Mouse (Mus musculus) lung, embryonic 14.5 days (tissue): Measurements from ENCODE around the gene Hddc2. TPM values are rescaled to one million over a fixed set of nuclear protein-coding genes. Genes with fewer than 3 reads are reported as not detected.

ENCODE experiments used
- ATAC-seq: fragments of 200-750 bp; cut with Nextera tagmentation; 2 replicates; pipeline ENCODE4 v1.8.0; 2017; ENCODE audit warnings: mild to moderate bottlenecking, moderate TSS enrichment, moderate library complexity; ENCODE audit not compliant: insufficient read depth
- DNase-seq: peaks from one replicate; pipeline ENCODE4 v3.0.0-alpha.2; 2015
- H3K27ac ChIP-seq: fragments of 300-500 bp; sonication (generic); 2 replicates; pipeline ENCODE4 v1.5.1; 2014; ENCODE audit warnings: low read depth, mild to moderate bottlenecking, moderate library complexity
- H3K27me3 ChIP-seq: fragments of 300-500 bp; sonication (generic); 2 replicates; pipeline ENCODE4 v1.6.1; 2014; ENCODE audit warnings: low read length, control low read depth; ENCODE audit not compliant: insufficient read depth
- H3K36me3 ChIP-seq: fragments of 300-500 bp; sonication (generic); 2 replicates; pipeline ENCODE4 v1.6.1; 2014; ENCODE audit warnings: control low read depth; ENCODE audit not compliant: insufficient read depth
- H3K4me1 ChIP-seq: fragments of 300-500 bp; sonication (generic); 2 replicates; pipeline ENCODE4 v1.6.1; 2014; ENCODE audit warnings: antibody characterized with exemption, control low read depth; ENCODE audit not compliant: insufficient read depth
- H3K4me2 ChIP-seq: fragments of 300-500 bp; sonication (generic); 2 replicates; pipeline ENCODE4 v1.6.1; 2014; ENCODE audit warnings: mild to moderate bottlenecking
- H3K4me3 ChIP-seq: fragments of 300-500 bp; sonication (generic); 2 replicates; pipeline ENCODE4 v1.5.1; 2014; ENCODE audit warnings: low read depth, low read length
- H3K9ac ChIP-seq: fragments of 300-500 bp; sonication (generic); 2 replicates; pipeline ENCODE4 v1.6.1; 2014
- H3K9me3 ChIP-seq: fragments of 300-500 bp; sonication (generic); 2 replicates; pipeline ENCODE4 v1.6.1; 2016; ENCODE audit warnings: low read depth, low read length, control low read depth
- CTCF ChIP-seq: IDR thresholded peaks from 2 replicates; pipeline ENCODE4 v1.5.1; 2016; ENCODE audit warnings: antibody characterized with exemption, low read depth
- WGBS: fragments of 180-500 bp; shearing (Covaris S2); extraction: QIAGEN DNeasy Blood & Tissue Kit; methylation state at CpG from one replicate; pipeline ENCODE4 v1.1.7; 2014; 5-methylcytosine and 5-hydroxymethylcytosine counted together
- polyA plus RNA-seq: library from polyadenylated mRNA; unstranded; fragments of >200 nt; fragmentation: Nextera tagmentation; extraction: Ambion mirVana; gene quantifications from 2 replicates; pipeline ENCODE4 v1.2.1, GENCODE M21; 2014

The Hddc2 gene
- polyA plus RNA-seq, 1 experiment from 2014 or later: 69.9 TPM

DNA sequence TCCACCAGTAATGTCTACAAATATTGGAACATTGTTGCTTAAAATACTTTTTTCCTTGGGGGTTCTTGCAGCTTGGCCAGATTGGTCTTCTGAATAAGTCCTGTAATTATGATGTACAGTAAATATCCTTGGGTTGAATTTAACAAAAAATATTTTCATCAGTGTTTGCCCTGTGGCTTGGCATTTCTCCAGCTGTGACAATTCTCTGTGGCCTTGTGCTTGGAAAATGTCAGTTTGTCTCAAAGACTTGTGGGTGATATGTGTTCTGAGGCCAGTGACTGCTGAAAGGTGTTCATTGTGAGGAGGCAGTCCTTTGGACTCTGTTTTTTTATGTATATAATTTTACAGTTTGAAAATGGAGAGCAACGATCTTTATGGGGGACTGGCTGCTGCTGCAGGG, 16.3 kb downstream of the Hddc2 start:
- no peak overlapping the region for H3K4me3 ChIP-seq
- TF ChIP-seq CTCF: no peak
- H3K9ac ChIP-seq: no peak overlapping the region
- no peaks in the 10 kb centered on the region for H3K27me3 ChIP-seq
- DNase-seq (no peak), ATAC-seq (no peak)
- no peak overlapping the region for H3K27ac ChIP-seq
- H3K4me2 ChIP-seq: no peak overlapping the region
- 67% methylated on average over 1 of the region's 1 CpGs for WGBS
- peaks cover 26% of the 10 kb centered on the region; the same call in 1 of the 2 replicates for H3K36me3 ChIP-seq
- H3K9me3 ChIP-seq: no peaks in the 10 kb centered on the region
- no peaks in the 10 kb centered on the region for H3K4me1 ChIP-seq

- WGBS: 77% methylated on average over 3 of the region's 3 CpGs
- no peaks in the 10 kb centered on the region for H3K4me1 ChIP-seq
- DNase-seq (no peak), ATAC-seq (no peak)
- H3K27ac ChIP-seq: no peak overlapping the region
- no peak overlapping the region for H3K4me2 ChIP-seq
- no peak overlapping the region for H3K9ac ChIP-seq
- peaks cover 24% of the 10 kb centered on the region; the same call in 1 of the 2 replicates for H3K36me3 ChIP-seq
- H3K9me3 ChIP-seq: no peaks in the 10 kb centered on the region
- H3K4me3 ChIP-seq: no peak overlapping the region
- no peaks in the 10 kb centered on the region for H3K27me3 ChIP-seq
- TF ChIP-seq CTCF: no peak
Measured at GRCm38 (mm10) chr10:31330286-31330962, 17.2 kb downstream of the Hddc2 start.

DNA sequence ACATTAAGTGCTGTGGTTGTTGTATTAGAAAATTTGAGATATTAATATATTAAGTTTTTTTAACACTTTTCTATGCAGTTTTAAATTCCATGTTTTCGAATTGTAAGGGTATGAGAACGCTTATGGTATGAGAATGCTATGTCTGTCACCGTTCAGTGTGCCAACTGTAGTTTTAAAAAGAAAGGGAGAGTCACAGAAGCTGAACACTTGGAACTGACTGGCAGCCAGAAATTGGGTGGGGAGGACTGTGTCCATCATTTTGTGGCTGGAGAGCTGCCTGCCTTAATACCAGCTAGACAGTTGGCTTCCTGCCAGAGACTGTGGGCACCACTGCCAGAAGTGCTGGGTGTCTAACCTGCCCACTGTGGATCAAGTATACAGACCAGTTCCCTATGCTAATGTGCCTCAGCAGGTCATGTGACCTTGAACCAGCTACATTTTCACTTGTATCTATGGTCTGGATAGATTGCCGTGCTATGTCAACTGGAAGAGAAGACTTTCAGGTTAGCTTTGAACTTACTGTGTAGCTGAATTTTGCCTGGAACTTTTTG, 18.1 kb downstream of the Hddc2 start:
- H3K4me2 ChIP-seq: no peak overlapping the region
- TF ChIP-seq CTCF: no peak
- H3K27me3 ChIP-seq: no peaks in the 10 kb centered on the region
- no peak overlapping the region for H3K9ac ChIP-seq
- no peak overlapping the region for H3K27ac ChIP-seq
- ATAC-seq: no peak
- H3K4me1 ChIP-seq: no peaks in the 10 kb centered on the region
- H3K4me3 ChIP-seq: no peak overlapping the region
- H3K36me3 ChIP-seq: peaks cover 15% of the 10 kb centered on the region; the same call in 1 of the 2 replicates
- no peaks in the 10 kb centered on the region for H3K9me3 ChIP-seq
- WGBS: 87% methylated on average over 4 of the region's 4 CpGs
- peak; percentile 26 for DNase-seq

- H3K4me2 ChIP-seq: no peak overlapping the region
- no peak overlapping the region for H3K4me3 ChIP-seq
- 72% methylated on average over 5 of the region's 5 CpGs for WGBS
- no peak for DNase-seq
- H3K4me1 ChIP-seq: no peaks in the 10 kb centered on the region
- H3K27me3 ChIP-seq: no peaks in the 10 kb centered on the region
- no peak overlapping the region for H3K9ac ChIP-seq
- H3K36me3 ChIP-seq: no peaks in the 10 kb centered on the region
- ATAC-seq: no peak
- H3K27ac ChIP-seq: no peak overlapping the region
- no peaks in the 10 kb centered on the region for H3K9me3 ChIP-seq
- no peak for TF ChIP-seq CTCF
Measured at GRCm38 (mm10) chr10:31336432-31336831, 23.2 kb downstream of the Hddc2 start.

GRCm38 (mm10) chr10:31346401-31346800, 33.2 kb downstream of the Hddc2 start:
- no peak overlapping the region for H3K4me3 ChIP-seq
- H3K9ac ChIP-seq: no peak overlapping the region
- H3K4me1 ChIP-seq: no peaks in the 10 kb centered on the region
- H3K27ac ChIP-seq: no peak overlapping the region
- 49% methylated on average over 8 of the region's 8 CpGs for WGBS
- ATAC-seq (no peak), DNase-seq (peak; percentile 54)
- H3K36me3 ChIP-seq: no peaks in the 10 kb centered on the region
- no peak for TF ChIP-seq CTCF
- no peak overlapping the region for H3K4me2 ChIP-seq
- H3K9me3 ChIP-seq: no peaks in the 10 kb centered on the region
- H3K27me3 ChIP-seq: no peaks in the 10 kb centered on the region

DNA sequence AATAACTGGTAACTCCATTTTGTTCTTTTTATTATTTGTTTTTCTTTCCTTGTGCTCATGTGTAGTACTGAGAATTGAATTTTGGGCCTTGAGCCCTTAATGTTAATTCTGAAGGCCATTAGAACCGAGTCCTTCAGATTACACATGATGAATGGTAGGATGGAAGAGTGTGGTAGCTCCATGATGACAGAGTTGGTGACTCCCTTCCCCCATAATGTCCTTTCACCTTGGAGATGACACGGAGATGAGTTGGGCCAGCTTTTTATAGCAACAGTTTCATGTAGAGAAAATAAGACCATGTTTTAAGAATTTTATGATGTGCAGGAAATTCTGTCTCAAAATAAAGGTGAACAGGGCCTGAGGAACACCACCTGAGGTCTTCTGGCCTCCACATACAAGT, 37.9 kb downstream of the Hddc2 start:
- no peak overlapping the region for H3K4me3 ChIP-seq
- no peaks in the 10 kb centered on the region for H3K9me3 ChIP-seq
- no peaks in the 10 kb centered on the region for H3K36me3 ChIP-seq
- no peaks in the 10 kb centered on the region for H3K27me3 ChIP-seq
- DNase-seq (no peak), ATAC-seq (no peak)
- no peak for TF ChIP-seq CTCF
- H3K27ac ChIP-seq: no peak overlapping the region
- no peak overlapping the region for H3K9ac ChIP-seq
- 75% methylated on average over 2 of the region's 2 CpGs for WGBS
- H3K4me2 ChIP-seq: no peak overlapping the region
- no peaks in the 10 kb centered on the region for H3K4me1 ChIP-seq

DNA sequence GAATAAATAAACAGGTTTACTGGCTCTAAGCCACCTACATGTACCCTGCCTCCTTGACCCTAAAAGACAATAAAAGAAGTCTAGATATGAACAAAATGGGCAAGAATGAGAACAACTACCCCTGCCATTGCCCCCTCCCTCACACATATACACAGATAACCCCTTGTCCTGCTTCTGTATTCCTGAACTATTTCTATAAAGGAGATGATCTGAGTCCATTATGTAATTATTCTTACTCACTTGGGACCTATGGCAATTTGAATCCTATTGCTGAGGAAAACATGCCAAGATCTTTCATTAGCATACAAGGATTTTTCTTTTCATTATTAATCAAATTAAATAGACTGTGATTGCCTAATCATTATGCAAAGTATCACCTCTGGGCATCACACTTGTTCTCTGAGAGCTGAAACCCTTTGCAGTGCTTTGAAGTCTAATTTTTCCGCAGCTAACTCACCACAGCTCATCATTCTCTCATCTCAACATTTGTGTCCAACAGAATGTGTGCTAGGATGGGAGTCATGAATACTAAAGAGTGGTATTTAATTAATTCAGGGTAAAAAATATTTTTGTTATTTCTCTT, 39.8 kb downstream of the Hddc2 start:
- Histone ChIP-seq H3K4me2 (no peak overlapping the region), H3K4me1 (no peaks in the 10 kb centered on the region), H3K36me3 (no peaks in the 10 kb centered on the region), H3K9me3 (no peaks in the 10 kb centered on the region), H3K27me3 (no peaks in the 10 kb centered on the region), H3K27ac (no peak overlapping the region), H3K4me3 (no peak overlapping the region), H3K9ac (no peak overlapping the region)
- no peak for ATAC-seq
- TF ChIP-seq CTCF: no peak
- WGBS: 77% methylated on average over 1 of the region's 1 CpGs
- no peak for DNase-seq
